Mouse (Mus musculus): ENCODE data around the gene Arap1. TPM values are rescaled to one million over a fixed set of nuclear protein-coding genes. Genes with fewer than 3 reads are reported as not detected.
A peak's percentile ranks its signal among the peaks of the same experiment; 100 is the strongest.

Gene Arap1
- total RNA-seq, 2 experiments from 2014 or later, result 19.5 to 21.0 TPM

- intact Hi-C loops (cut with DNase I; ENCODE audit: low total_unique reads), result loop anchor here (5.0 kb wide), 1 partner anchor 313 kb away; no protein-coding TSS in a partner anchor
- DNase-seq, result no peak
Measured at GRCm38 (mm10) chr7:101384931-101385330, 37.1 kb downstream of the Arap1 start.

DNA sequence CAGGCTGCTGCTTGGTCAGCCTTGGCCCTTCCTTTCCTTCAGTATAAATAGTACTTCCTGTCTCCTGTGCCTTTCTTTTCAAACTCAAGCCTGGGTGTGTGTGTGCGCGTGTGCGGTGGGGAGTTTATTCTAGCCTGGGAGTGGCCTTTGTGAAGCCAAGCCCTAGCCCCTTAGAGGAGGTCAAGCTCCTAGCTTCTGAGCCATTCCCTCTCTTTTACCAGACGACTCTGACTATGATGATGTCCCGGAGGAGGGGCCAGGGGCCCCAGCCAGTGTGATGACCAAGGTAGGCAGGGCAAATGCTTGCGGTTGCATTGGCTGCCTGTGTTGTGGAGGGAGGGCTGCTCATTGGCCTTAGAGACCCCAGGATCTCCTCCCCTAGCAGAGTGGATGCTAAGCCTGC, 37.5 kb downstream of the Arap1 start:
- DNase-seq, result peak; percentile 52
- intact Hi-C loops (cut with DNase I; ENCODE audit: low total_unique reads), result no loop called here

DNA sequence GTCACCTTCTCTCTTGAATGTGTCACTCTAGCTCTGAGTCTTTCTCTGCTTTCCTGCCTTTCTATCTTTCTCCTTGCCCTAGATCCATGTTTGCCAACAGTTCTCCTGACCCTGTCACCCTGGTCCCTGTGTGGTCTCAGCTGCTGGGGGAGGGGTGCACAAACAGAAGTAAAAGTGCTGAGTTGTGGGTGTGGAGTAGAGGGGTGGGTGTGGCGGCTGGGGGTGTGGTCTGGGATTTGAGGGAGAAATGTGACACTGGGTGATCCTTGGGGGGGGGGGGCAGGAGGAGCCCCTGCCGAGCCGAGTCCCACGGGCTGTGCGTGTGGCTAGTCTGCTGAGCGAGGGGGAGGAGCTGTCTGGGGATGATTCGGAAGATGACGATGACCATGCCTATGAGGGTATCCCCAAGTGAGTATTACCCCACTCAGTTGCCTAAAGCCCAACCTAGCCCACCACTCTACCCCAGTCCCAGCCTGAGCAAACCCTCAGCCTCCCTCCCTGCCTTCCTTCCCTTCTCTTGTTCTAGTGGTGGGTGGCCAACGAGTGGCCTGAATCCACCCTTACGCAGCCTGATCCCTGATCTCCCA, 38.1 kb downstream of the Arap1 start:
- DNase-seq, result no peak
- intact Hi-C loops (cut with DNase I; ENCODE audit: low total_unique reads), result no loop called here

DNA sequence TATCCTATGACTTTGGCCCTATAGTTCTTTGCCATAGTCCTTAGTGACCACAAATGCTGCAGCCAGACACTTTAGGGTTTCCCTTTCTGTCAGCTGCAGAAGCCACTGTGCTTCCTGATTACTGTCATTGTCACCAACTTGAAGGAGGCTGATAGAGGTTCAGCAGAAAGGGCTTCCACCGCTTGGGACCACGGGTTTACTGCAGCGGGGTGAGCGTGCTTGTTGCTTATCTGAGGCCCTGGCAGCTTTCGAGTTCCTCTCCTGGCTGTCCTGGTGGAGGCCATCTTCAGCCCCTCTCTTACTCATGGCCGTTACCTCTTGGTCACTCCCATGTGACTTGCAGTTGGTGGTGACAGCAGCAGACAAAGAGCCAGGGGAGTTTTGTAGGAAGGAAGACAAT, 41.4 kb downstream of the Arap1 start:
- intact Hi-C loops (cut with DNase I; ENCODE audit: low total_unique reads), result no loop called here
- no peak for DNase-seq

DNA sequence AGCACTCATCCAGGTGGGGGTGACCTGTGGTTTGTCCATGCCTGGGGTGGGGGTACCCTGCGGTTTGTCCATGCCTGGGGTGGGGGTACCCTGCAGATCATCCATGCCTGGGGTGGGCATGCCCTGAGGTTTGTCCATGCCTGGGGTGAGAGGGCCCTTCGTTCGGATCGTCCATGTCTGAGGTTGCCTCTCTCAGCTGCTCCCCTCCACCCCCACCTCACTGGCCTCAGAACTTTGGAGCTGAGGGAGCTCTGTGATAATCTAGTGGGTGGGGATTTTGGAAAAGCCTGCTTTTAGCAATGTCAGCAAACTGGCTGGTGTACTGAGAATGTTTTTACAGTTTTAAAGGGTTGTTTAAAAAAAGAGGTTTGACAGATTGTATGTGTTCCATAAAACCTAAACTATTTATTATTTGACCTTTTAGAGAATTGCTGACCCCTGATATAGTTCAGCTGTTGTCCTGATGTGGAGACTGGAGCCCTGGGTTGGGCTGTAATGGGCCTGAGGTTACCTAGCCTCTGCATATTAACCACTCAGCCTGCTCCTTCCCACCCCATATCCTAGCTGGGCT, 44.1 kb downstream of the Arap1 start:
- no peak for DNase-seq
- intact Hi-C loops (cut with DNase I; ENCODE audit: low total_unique reads), result no loop called here

DNA sequence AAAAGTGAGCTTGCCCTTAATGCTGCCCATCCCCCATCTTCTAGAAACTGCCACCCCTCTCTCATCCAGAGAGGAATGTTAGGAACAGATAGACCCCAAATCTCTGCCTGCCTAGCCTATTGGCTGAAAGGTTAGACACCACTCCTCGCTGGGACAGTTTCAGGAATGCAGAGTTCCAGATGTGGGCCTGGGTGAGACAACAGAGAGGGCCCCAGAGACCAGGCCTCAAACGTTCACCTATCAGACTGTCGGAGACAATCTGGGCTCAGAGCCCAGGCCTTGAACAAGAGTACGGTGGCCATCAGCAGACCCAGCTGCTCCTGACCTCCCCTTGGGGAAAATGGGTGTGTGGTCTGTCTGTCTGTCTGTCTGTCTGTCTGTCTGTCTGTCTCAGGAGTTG, 45.1 kb downstream of the Arap1 start:
- intact Hi-C loops (cut with DNase I; ENCODE audit: low total_unique reads), result no loop called here
- no peak for DNase-seq

GRCm38 (mm10) chr7:101393694-101394504, 46.0 kb downstream of the Arap1 start:
- peak; percentile 85 for DNase-seq
- intact Hi-C loops (cut with DNase I; ENCODE audit: low total_unique reads), result no loop called here

DNA sequence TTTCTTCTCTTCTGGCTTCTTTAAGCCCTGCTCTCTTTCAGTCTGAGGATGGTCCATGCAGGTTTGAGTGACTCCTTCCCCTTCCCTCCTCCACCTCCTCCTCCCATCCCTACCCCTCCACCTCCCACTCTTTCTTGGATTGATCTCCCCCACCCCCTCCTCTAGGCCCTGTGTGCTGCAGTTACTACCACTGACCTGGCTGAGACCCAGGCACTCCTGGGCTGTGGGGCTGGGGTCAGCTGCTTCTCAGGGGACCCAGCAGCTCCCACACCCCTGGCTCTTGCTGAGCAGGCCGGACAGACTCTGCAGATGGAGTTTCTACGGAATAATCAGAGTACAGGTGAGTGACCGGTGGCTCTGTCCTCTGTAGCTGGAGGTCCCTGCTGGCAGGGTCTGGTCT, 46.7 kb downstream of the Arap1 start:
- DNase-seq, result no peak
- intact Hi-C loops (cut with DNase I; ENCODE audit: low total_unique reads), result no loop called here

- DNase-seq, result peak; percentile 31
- intact Hi-C loops (cut with DNase I; ENCODE audit: low total_unique reads), result no loop called here
Measured at GRCm38 (mm10) chr7:101395471-101395870, 47.6 kb downstream of the Arap1 start.

GRCm38 (mm10) chr7:101397175-101397574, 49.3 kb downstream of the Arap1 start:
- no peak for DNase-seq
- intact Hi-C loops (cut with DNase I; ENCODE audit: low total_unique reads), result no loop called here

- intact Hi-C loops (cut with DNase I; ENCODE audit: low total_unique reads), result no loop called here
Measured at GRCm38 (mm10) chr7:101401510-101401909, 53.6 kb downstream of the Arap1 start.

GRCm38 (mm10) chr7:101403831-101404230, 56.0 kb downstream of the Arap1 start:
- no peak for DNase-seq
- intact Hi-C loops (cut with DNase I; ENCODE audit: low total_unique reads), result no loop called here

More at GRCm38 (mm10) chr7:101401510-101401909, 53.6 kb downstream of the Arap1 start:
- no peak for DNase-seq

GRCm38 (mm10) chr7:101410267-101410936, 62.5 kb downstream of the Arap1 start, which contains the start of gene Gm45837:
Gene Gm45837 (plus strand): TSS chr7:101410886.
- DNase-seq, result no peak
- intact Hi-C loops (cut with DNase I; ENCODE audit: low total_unique reads), result no loop called here

DNA sequence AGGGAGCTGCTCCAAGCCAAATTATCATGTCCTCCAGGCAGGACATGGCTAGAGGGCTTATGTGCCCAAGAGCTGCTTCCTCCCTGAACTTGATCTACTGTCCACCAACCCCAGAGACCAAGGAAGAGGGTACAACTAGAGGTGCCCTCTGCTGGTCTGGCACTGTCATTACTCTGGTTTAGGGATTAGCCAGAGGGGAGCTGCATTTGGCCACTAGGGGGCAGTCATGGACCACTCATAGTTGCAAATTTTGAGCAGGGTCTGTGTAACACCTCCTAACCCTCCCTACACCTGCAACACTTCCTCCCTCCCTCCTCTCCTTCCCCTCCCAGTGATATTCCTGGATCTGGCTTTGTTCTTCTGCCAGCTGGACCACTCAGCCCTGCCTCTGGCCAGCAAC, 64.9 kb downstream of the Arap1 start:
- intact Hi-C loops (cut with DNase I; ENCODE audit: low total_unique reads), result no loop called here
- peak; percentile 84 for DNase-seq

DNA sequence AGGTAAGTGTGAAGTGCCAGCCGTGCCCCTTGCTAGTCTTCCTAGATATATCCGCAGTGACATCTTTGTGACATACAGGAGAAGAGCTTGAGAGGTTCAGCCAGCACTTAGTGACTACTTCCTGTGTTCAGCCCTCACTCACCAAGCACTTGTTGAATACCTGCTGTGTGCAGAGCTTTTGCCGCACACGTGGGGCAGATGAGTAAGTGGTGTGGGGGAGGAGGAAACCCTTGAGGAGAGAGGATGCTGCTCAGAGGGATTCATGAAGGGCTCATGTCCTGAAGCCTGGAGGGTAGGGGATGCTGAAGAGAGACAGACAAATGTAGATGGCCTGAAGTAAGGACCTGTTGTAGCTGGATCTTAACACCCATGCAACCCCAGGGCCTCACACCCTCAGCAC, 66.3 kb downstream of the Arap1 start:
- intact Hi-C loops (cut with DNase I; ENCODE audit: low total_unique reads), result no loop called here
- no peak for DNase-seq

GRCm38 (mm10) chr7:101414661-101415511, 67.0 kb downstream of the Arap1 start:
- DNase-seq, result no peak
- intact Hi-C loops (cut with DNase I; ENCODE audit: low total_unique reads), result no loop called here

DNA sequence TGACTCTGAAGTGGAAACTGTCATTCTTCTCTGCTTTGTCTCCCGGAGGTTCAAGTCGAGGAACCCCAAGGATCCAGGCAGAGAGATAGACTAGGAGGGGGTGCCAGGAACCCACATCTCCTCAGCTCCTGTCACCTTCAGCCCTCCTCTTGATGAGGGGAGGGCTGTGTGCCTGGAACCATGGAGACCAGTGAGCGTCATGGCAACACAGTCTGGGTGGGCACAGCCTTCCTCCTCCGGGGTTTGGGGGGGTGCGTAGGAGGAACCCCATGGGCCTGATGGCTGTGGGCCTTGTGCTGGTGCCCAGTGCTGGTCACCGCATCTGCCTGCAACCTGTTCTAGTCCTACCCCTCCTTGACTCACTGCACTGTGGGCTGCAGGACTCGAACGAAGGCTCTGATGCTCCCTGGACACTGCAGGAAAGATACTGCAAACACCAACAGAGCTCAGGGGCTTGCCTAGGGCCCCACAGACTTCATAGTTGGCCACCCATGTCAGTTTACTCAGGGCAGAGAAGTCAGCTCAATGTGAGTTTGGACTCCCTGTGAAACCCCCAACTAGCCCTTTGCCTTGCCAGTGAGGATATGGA, 67.7 kb downstream of the Arap1 start:
- intact Hi-C loops (cut with DNase I; ENCODE audit: low total_unique reads), result no loop called here

GRCm38 (mm10) chr7:101416391-101416790, 68.5 kb downstream of the Arap1 start:
- no peak for DNase-seq
- intact Hi-C loops (cut with DNase I; ENCODE audit: low total_unique reads), result no loop called here

More for the DNA sequence above, 67.7 kb downstream of the Arap1 start:
- DNase-seq, result no peak
